18 mouse cellular contexts compared by ENCODE assay signal in the genomic region with DNA sequence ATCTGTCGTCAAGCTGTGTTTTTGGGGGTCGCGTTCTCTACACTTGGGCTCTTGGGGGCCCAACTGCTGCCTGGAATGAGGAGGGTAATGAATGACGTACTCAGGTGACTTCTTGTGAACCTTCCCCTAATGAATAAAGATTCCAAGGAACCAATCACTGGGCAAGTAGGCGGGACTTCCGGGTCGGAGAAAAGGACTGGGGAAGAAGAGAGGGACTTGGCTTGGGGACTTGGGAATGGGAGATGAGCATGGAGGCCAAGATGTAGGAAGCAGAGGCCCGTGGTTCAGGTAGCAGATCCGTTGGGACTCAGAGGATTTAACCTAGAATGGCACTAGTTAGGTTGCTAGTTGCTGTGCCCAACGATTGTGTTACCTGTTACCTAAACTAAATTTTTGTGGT. TPM values are rescaled to one million over a fixed set of nuclear protein-coding genes. Genes with fewer than 3 reads are reported as not detected.
A peak's percentile ranks its signal among the peaks of the same experiment; 100 is the strongest.
DNase-seq lines count a peak whose midpoint lies in the region; ATAC-seq and TF ChIP-seq lines count a peak whose summit lies in the region.
"Had no signal": no experiment of that assay in that cellular context is flagged by ENCODE, and none has a peak within 500 bp of the region (broad histone marks: within the 10 kb centered on the region; RNA-seq: fewer than 3 reads in every experiment).

No protein-coding gene starts in this region.

- no peak for TF ChIP-seq EP300 in liver, postnatal 0 days (IDR thresholded peaks at IDR 0.05; ENCODE audit: low read depth)

- H3K4me1 ChIP-seq in forebrain, postnatal 0 days (ENCODE audit: insufficient read depth): no peaks in the 10 kb centered on the region
- no peaks in the 10 kb centered on the region for H3K4me1 ChIP-seq in forebrain, embryonic 14.5 days (ENCODE audit: control insufficient read depth, insufficient read depth, low read length)
- peaks cover 2% of the 10 kb centered on the region; the same call in 1 of the 2 replicates for H3K4me1 ChIP-seq in embryonic facial prominence, embryonic 15.5 days
- no peaks in the 10 kb centered on the region for H3K4me1 ChIP-seq in neural tube, embryonic 13.5 days (replicated peaks)
- peaks cover 11% of the 10 kb centered on the region; the same call in 1 of the 2 replicates for H3K4me1 ChIP-seq in liver, postnatal 0 days (ENCODE audit: insufficient read depth)

- H3K36me3 ChIP-seq in forebrain, postnatal 0 days (ENCODE audit: insufficient read depth): no peaks in the 10 kb centered on the region
- H3K36me3 ChIP-seq in forebrain, embryonic 14.5 days (ENCODE audit: control insufficient read depth, insufficient read depth, low read length): no peaks in the 10 kb centered on the region
- no peaks in the 10 kb centered on the region for H3K36me3 ChIP-seq in embryonic facial prominence, embryonic 15.5 days
- no peaks in the 10 kb centered on the region for H3K36me3 ChIP-seq in neural tube, embryonic 13.5 days
- H3K36me3 ChIP-seq in liver, postnatal 0 days (replicated peaks; ENCODE audit: insufficient read depth, low read length): no peaks in the 10 kb centered on the region; the same call in 1 of the 2 replicates
- H3K36me3 ChIP-seq: lung, embryonic 15.5 days had no signal

- no peaks in the 10 kb centered on the region for H3K27me3 ChIP-seq in forebrain, postnatal 0 days (ENCODE audit: insufficient read depth, low read length)
- no peaks in the 10 kb centered on the region for H3K27me3 ChIP-seq in forebrain, embryonic 14.5 days (replicated peaks; ENCODE audit: control insufficient read depth, insufficient read depth, low read length)
- no peaks in the 10 kb centered on the region for H3K27me3 ChIP-seq in embryonic facial prominence, embryonic 15.5 days
- H3K27me3 ChIP-seq in neural tube, embryonic 13.5 days: no peaks in the 10 kb centered on the region; the same call in 1 of the 2 replicates
- no peaks in the 10 kb centered on the region for H3K27me3 ChIP-seq in liver, postnatal 0 days (ENCODE audit: insufficient read depth, low read length)
- H3K27me3 ChIP-seq: lung, embryonic 15.5 days; megakaryocyte, embryonic 14.5 days had no signal

- H3K9me3 ChIP-seq in forebrain, postnatal 0 days (ENCODE audit: low read length): no peaks in the 10 kb centered on the region
- no peaks in the 10 kb centered on the region for H3K9me3 ChIP-seq in forebrain, embryonic 14.5 days (replicated peaks; ENCODE audit: control insufficient read depth, low read length)
- no peaks in the 10 kb centered on the region for H3K9me3 ChIP-seq in embryonic facial prominence, embryonic 15.5 days (replicated peaks)
- no peaks in the 10 kb centered on the region for H3K9me3 ChIP-seq in neural tube, embryonic 13.5 days
- H3K9me3 ChIP-seq in liver, postnatal 0 days (ENCODE audit: low read length): no peaks in the 10 kb centered on the region
- H3K9me3 ChIP-seq: lung, embryonic 15.5 days; megakaryocyte, embryonic 14.5 days had no signal

- DNase-seq in forebrain, postnatal 0 days: no peak
- DNase-seq in forebrain, embryonic 14.5 days (ENCODE audit: low spot score): no peak
- DNase-seq in layer of hippocampus, adult 2 months (ENCODE audit: low spot score in 2 of 2): no peak
- DNase-seq in layer of hippocampus, postnatal 25 days (ENCODE audit: extremely low spot score in 1 of 2, low spot score in 1 of 2): no peak
- DNase-seq in liver, postnatal 0 days: no peak
- DNase-seq: adrenal gland, adult 2 months; B cell, adult 2 months; cerebellum, postnatal 36 days; heart, adult 18-20 months; retina, postnatal 1 day had no signal

- 47% methylated on average over 10 of the region's 10 CpGs for WGBS in forebrain, postnatal 0 days
- WGBS in forebrain, embryonic 14.5 days: 42% methylated on average over 10 of the region's 10 CpGs
- 48% methylated on average over 10 of the region's 10 CpGs for WGBS in embryonic facial prominence, embryonic 15.5 days
- WGBS in neural tube, embryonic 13.5 days: 52% methylated on average over 10 of the region's 10 CpGs
- WGBS in liver, postnatal 0 days (ENCODE audit: insufficient replicate concordance): 76% methylated on average over 10 of the region's 10 CpGs

- no peak overlapping the region for H3K27ac ChIP-seq in forebrain, postnatal 0 days (ENCODE audit: low read depth, low read length)
- no peak overlapping the region for H3K27ac ChIP-seq in forebrain, embryonic 14.5 days (ENCODE audit: low read depth, low read length)
- H3K27ac ChIP-seq in layer of hippocampus, adult 2 months: no peak overlapping the region
- no peak overlapping the region for H3K27ac ChIP-seq in embryonic facial prominence, embryonic 15.5 days (replicated peaks)
- no peak overlapping the region for H3K27ac ChIP-seq in neural tube, embryonic 13.5 days (replicated peaks)
- no peak overlapping the region for H3K27ac ChIP-seq in liver, postnatal 0 days (ENCODE audit: low read depth)
- H3K27ac ChIP-seq: lung, embryonic 15.5 days had no signal

- TF ChIP-seq CTCF in forebrain, postnatal 0 days (IDR thresholded peaks at IDR 0.05; ENCODE audit: low read depth): no peak
- no peak for TF ChIP-seq CTCF in layer of hippocampus, adult 2 months (conservative IDR thresholded peaks at IDR 0.05)
- TF ChIP-seq CTCF in liver, postnatal 0 days (IDR thresholded peaks at IDR 0.05; ENCODE audit: low read depth): no peak

- no peak overlapping the region for H3K9ac ChIP-seq in forebrain, postnatal 0 days
- no peak overlapping the region for H3K9ac ChIP-seq in forebrain, embryonic 14.5 days (ENCODE audit: low read length)
- H3K9ac ChIP-seq in embryonic facial prominence, embryonic 15.5 days: no peak overlapping the region
- no peak overlapping the region for H3K9ac ChIP-seq in neural tube, embryonic 13.5 days
- no peak overlapping the region for H3K9ac ChIP-seq in liver, postnatal 0 days (replicated peaks)
- H3K9ac ChIP-seq: lung, embryonic 15.5 days had no signal

- H3K4me2 ChIP-seq in forebrain, postnatal 0 days (ENCODE audit: low read depth): no peak overlapping the region
- no peak overlapping the region for H3K4me2 ChIP-seq in forebrain, embryonic 14.5 days (ENCODE audit: low read length)
- H3K4me2 ChIP-seq in embryonic facial prominence, embryonic 15.5 days (replicated peaks): no peak overlapping the region; the same call in 1 of the 2 replicates
- H3K4me2 ChIP-seq in neural tube, embryonic 13.5 days: no peak overlapping the region; the same call in 1 of the 2 replicates
- H3K4me2 ChIP-seq in liver, postnatal 0 days (ENCODE audit: low read depth, low read length): no peak overlapping the region
- H3K4me2 ChIP-seq: lung, embryonic 15.5 days had no signal

- 0 out of 2 replicates have a peak overlapping the region, but pooled peaks have one; percentile 3 for H3K4me3 ChIP-seq in forebrain, postnatal 0 days (ENCODE audit: low read depth, low read length)
- H3K4me3 ChIP-seq in forebrain, embryonic 14.5 days (ENCODE audit: low read depth, low read length): no peak overlapping the region
- peak overlapping the region; percentile 24; the same call in 1 of the 2 replicates for H3K4me3 ChIP-seq in layer of hippocampus, adult 2 months
- peak overlapping the region; percentile 13 for H3K4me3 ChIP-seq in embryonic facial prominence, embryonic 15.5 days (replicated peaks)
- H3K4me3 ChIP-seq in neural tube, embryonic 13.5 days: 0 out of 2 replicates have a peak overlapping the region, but pooled peaks have one; percentile 2
- H3K4me3 ChIP-seq in liver, postnatal 0 days (ENCODE audit: low read depth, low read length): no peak overlapping the region
- H3K4me3 ChIP-seq: lung, embryonic 15.5 days; megakaryocyte, embryonic 14.5 days had no signal

- ATAC-seq in forebrain, postnatal 0 days: no peak
- ATAC-seq in forebrain, embryonic 14.5 days: no peak
- ATAC-seq in embryonic facial prominence, embryonic 15.5 days (ENCODE audit: insufficient number of reproducible peaks, low FRiP score, low TSS enrichment, low read depth): no peak
- no peak for ATAC-seq in neural tube, embryonic 13.5 days (ENCODE audit: low read depth)
- ATAC-seq in megakaryocyte-erythroid progenitor cell, adult 5-6 weeks (replicated peaks; ENCODE audit: low FRiP score, low TSS enrichment, poor library complexity, severe bottlenecking): no peak
- no peak for ATAC-seq in liver, postnatal 0 days
- ATAC-seq: inflammation-experienced regulatory T-cells, adult 6 months had no signal

RNA-seq across cellular contexts. Expression of gene Fcgr3, which starts 15.5 kb away (rescaled TPM):
- total RNA-seq in forebrain, postnatal 0 days (2014; rRNA removed): 13.5 and 14.9 TPM in 2 replicates
- polyA plus RNA-seq in forebrain, postnatal 0 days (2015; fragmentation: Nextera tagmentation; extraction: Ambion mirVana): 13.9 and 14.6 TPM in 2 replicates
- 8.3 and 11.5 TPM in 2 replicates for polyA plus RNA-seq in forebrain, embryonic 14.5 days (2014; fragmentation: Nextera tagmentation; extraction: Ambion mirVana)
- 10 to 100 TPM; 12.0 to 12.3 TPM for total RNA-seq in layer of hippocampus, adult 2 months (2021)
- 10 to 100 TPM; 12.1 to 14.0 TPM for total RNA-seq in layer of hippocampus, postnatal 25 days (2021)
- polyA plus RNA-seq in embryonic facial prominence, embryonic 15.5 days (2015; fragmentation: Nextera tagmentation; extraction: Ambion mirVana): 25.6 and 26.1 TPM in 2 replicates
- 9.0 and 10.9 TPM in 2 replicates for polyA plus RNA-seq in neural tube, embryonic 13.5 days (2015; fragmentation: Nextera tagmentation; extraction: Ambion mirVana)
- 1.4 and 6.3 TPM in 2 replicates for total RNA-seq in megakaryocyte-erythroid progenitor cell, adult 5-6 weeks (2014; fragmentation: Nextera tagmentation)
- total RNA-seq in megakaryocyte-erythroid progenitor cell, adult 5-6 weeks (2017): 1.9 and 2.2 TPM in 2 replicates
- polyA plus RNA-seq in liver, postnatal 0 days (2015; fragmentation: Nextera tagmentation; extraction: Ambion mirVana): 40.3 and 41.8 TPM in 2 replicates

RNA-seq across cellular contexts. Expression of gene Fcgr4, which starts 30.5 kb away (rescaled TPM):
- 0.76 TPM in 1 of 2 replicates, not detected in the other for total RNA-seq in forebrain, postnatal 0 days (2014; rRNA removed)
- 0.44 and 0.67 TPM in 2 replicates for polyA plus RNA-seq in forebrain, postnatal 0 days (2015; fragmentation: Nextera tagmentation; extraction: Ambion mirVana)
- polyA plus RNA-seq in forebrain, embryonic 14.5 days (2014; fragmentation: Nextera tagmentation; extraction: Ambion mirVana): 0.41 and 0.50 TPM in 2 replicates
- total RNA-seq in layer of hippocampus, adult 2 months (2021): not detected
- total RNA-seq in layer of hippocampus, postnatal 25 days (2021): under 1 TPM in 1 of 2 experiments, not detected in 1; 0.22 TPM
- polyA plus RNA-seq in embryonic facial prominence, embryonic 15.5 days (2015; fragmentation: Nextera tagmentation; extraction: Ambion mirVana): 0.53 and 1.8 TPM in 2 replicates
- not detected in 2 replicates for polyA plus RNA-seq in neural tube, embryonic 13.5 days (2015; fragmentation: Nextera tagmentation; extraction: Ambion mirVana)
- total RNA-seq in megakaryocyte-erythroid progenitor cell, adult 5-6 weeks (2014; fragmentation: Nextera tagmentation): 0.40 TPM in 1 of 2 replicates, not detected in the other
- total RNA-seq in megakaryocyte-erythroid progenitor cell, adult 5-6 weeks (2017): not detected in 2 replicates
- 9.4 and 9.7 TPM in 2 replicates for polyA plus RNA-seq in liver, postnatal 0 days (2015; fragmentation: Nextera tagmentation; extraction: Ambion mirVana)
- total RNA-seq: left cerebral cortex, postnatal 10 days had no signal
- polyA plus RNA-seq: inflammation-experienced regulatory T-cells, adult 6 months; neural tube, embryonic 14.5 days had no signal

Comparison
In these comparisons a context has a peak if more than half of its experiments do, and no peak if none do; other contexts are left out.
1. H3K4me3 ChIP-seq: peak in forebrain, postnatal 0 days (single experiment), layer of hippocampus, adult 2 months (single experiment), embryonic facial prominence, embryonic 15.5 days (single experiment) and neural tube, embryonic 13.5 days (single experiment); none in forebrain, embryonic 14.5 days (single experiment) and liver, postnatal 0 days (single experiment).